Mouse (Mus musculus) myocyte (in vitro differentiated cells): Measurements from ENCODE around the gene BC107364.
"Not testable (repeated sequence)": the region's sequence is repeated elsewhere in the genome, so short reads cannot be mapped to it uniquely, and the experiment has no call there.

Experiments
- E2F4 ChIP-seq: IDR thresholded peaks from one replicate; pipeline ENCODE4 v1.6.1; 2011; ENCODE audit warnings: mild to moderate bottlenecking, control low read depth, moderate library complexity; ENCODE audit not compliant: insufficient read depth
- MAX ChIP-seq: IDR thresholded peaks from one replicate; pipeline ENCODE4 v1.6.1; 2011; ENCODE audit warnings: low read depth, mild to moderate bottlenecking, control low read depth
- MYOG ChIP-seq, 3 experiments: IDR thresholded peaks; one replicate each; pipeline ENCODE4 v1.6.1; 2011; ENCODE audit warnings: control low read depth in 2 of 3, low read depth in 2 of 3, mild to moderate bottlenecking in 2 of 3; ENCODE audit not compliant: insufficient read length in 2 of 3, control insufficient read depth in 1 of 3, insufficient read depth in 1 of 3
- POLR2A ChIP-seq: IDR thresholded peaks from one replicate; pipeline ENCODE4 v1.6.1; 2011; ENCODE audit warnings: low read depth, mild to moderate bottlenecking, control low read depth, moderate library complexity; ENCODE audit not compliant: insufficient read length
- POLR2AphosphoS2 ChIP-seq: IDR thresholded peaks from one replicate; pipeline ENCODE4 v1.6.1; 2011; ENCODE audit warnings: low read depth, control low read depth; ENCODE audit not compliant: insufficient read length
- SRF ChIP-seq: IDR thresholded peaks from one replicate; pipeline ENCODE4 v1.6.1; 2011; ENCODE audit warnings: low read depth; ENCODE audit not compliant: control insufficient read depth, insufficient read length
- TCF3 ChIP-seq: IDR thresholded peaks from one replicate; pipeline ENCODE4 v1.6.1; 2011; ENCODE audit warnings: low read depth, control low read depth; ENCODE audit not compliant: insufficient read length
- USF1 ChIP-seq: IDR thresholded peaks from one replicate; pipeline ENCODE4 v1.6.1; 2011; ENCODE audit warnings: low read depth, mild to moderate bottlenecking, control low read depth, moderate library complexity

GRCm38 (mm10) chr3:96452262-96452661 is at the start of gene BC107364:
- TF ChIP-seq E2F4; USF1; POLR2A; TCF3; MAX; POLR2AphosphoS2; SRF; MYOG (IDR thresholded peaks at IDR 0.05; ENCODE audit: control insufficient read depth in 1 of 3, insufficient read depth in 1 of 3, insufficient read length in 2 of 3, low read depth in 2 of 3): not testable (repeated sequence)
